Mouse (Mus musculus) embryonic stem cell, embryonic (primary cell): ENCODE data around the gene Jdp2.

Experiments used
- CTCF ChIA-PET, 4 experiments: fragments of 300-600 bp in 2 of 4; fragments of 350-600 bp in 2 of 4; sonication (Branson Sonifier 250); formaldehyde crosslinking; loops; one replicate each; lab custom pipeline; 2022; ENCODE audit warnings: inconsistent platforms in 2 of 4; lab: Charles Lee
- POLR2A ChIA-PET, 4 experiments: fragments of 300-600 bp in 2 of 4; fragments of 350-600 bp in 2 of 4; sonication (Branson Sonifier 250); formaldehyde crosslinking; loops; one replicate each; lab custom pipeline; 2022; ENCODE audit warnings: antibody characterized with exemption in 4 of 4, inconsistent platforms in 1 of 4; lab: Charles Lee

The Jdp2 gene

DNA sequence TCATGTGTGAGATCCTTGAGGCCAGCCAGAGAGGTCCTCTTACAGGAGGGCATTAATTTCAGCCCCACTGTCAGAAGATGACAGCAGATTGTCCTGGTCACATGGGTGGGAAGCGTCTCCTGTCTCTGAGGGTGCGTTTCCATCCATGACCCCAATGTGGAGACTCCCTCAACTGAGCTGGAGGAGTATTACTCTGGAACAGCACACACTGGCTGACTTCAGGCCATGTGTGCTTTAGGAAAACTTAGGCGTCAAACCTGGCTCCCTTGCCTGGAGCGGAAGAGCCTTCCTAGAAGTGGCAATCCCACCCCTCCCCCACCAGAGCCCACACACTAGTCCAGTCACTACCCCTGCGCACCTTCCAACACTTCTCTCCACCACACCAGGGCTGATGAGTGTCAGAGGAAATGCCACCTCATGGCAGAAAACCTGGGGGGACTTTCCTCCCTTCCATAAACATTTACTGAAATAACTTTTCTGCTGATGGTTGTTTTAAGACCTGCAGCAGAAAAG is 8.9 kb upstream of the Jdp2 start:
- ChIA-PET POLR2A (interaction anchor here in 1 of 4 experiments (1.1 kb wide), 1 partner anchor 21 kb away, joined by 3 read pairs; no protein-coding TSS in a partner anchor), CTCF (no interaction called here)

DNA sequence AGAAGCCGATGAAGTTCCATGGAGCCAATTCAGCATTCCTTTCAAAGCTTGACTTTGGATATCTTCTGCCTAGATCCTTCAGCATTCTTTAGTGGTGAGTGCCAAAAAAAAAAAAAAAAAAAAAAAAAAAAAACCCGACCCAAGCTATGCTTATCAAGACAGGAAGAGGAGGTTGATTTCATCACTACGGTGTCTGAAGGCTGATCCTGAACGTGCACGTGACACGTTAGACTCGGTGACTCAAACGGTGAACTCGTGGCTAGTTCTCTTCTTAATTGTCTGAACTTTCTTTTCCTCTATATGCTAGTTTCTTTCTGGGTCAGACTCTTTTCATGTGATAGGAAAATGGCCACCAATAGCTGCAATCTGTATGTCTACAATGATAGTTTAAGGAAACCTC is 5.9 kb upstream of the Jdp2 start:
- ChIA-PET CTCF (interaction anchor here in 1 of 4 experiments (0.6 kb wide), 1 partner anchor 518 kb away, joined by 16 read pairs; no protein-coding TSS in a partner anchor), POLR2A (interaction anchor here in 2 of 4 experiments (0.6 to 1.4 kb wide), 5 partner anchors 10 to 877 kb away, joined by 3 to 8 read pairs (median 4); no protein-coding TSS in a partner anchor)

DNA sequence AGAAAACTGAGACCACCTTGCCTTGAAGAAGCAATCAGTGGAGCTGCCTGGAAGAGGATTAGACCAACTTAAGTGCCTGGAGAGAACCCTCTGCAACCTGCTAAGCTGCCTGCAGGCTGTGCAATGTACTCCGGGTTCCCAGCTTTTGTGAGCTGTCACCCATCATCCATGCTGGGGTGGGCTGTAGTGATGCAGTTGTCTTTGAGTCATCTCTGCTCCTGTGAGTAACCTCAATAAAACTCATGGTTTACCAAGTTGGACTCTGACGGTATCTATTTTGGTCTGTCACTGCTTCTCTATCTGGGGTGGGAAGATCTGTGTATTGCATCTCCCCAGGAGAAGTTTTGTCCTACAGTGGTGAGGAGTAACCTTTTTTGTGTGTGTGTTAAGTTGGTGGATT is 4.4 kb upstream of the Jdp2 start:
- ChIA-PET POLR2A (interaction anchor here in 1 of 4 experiments (0.6 kb wide), 1 partner anchor 256 kb away, joined by 5 read pairs; no protein-coding TSS in a partner anchor), CTCF (no interaction called here)

DNA sequence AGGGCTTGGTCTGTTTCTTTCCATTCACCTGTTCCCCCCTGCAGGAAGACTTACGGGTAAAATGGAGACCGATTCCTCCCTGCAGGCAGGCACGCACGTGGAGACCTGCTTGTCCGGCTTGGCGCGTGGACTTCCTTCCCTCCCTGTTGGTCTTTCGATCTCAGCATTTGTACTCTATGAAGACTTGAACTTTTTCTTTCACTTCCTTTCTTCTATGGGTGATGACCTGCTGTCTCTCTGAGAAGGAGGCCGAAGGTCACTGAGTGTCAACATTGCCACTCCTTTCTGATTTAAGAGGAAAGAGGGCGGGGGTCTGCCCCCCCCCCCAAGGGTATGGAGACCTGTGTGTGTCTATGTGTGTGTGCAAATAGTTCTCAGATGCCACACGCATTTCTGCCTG is 774 bp upstream of the Jdp2 start:
- CTCF ChIA-PET, result interaction anchor here in 2 of 4 experiments (0.6 to 1.2 kb wide), 2 partner anchors 13 to 16 kb away, joined by 3 read pairs; no protein-coding TSS in a partner anchor
- POLR2A ChIA-PET, result interaction anchor here (0.5 to 4.6 kb wide), 30 partner anchors 11 to 224 kb away, joined by 3 to 35 read pairs (median 7); no protein-coding TSS in a partner anchor

DNA sequence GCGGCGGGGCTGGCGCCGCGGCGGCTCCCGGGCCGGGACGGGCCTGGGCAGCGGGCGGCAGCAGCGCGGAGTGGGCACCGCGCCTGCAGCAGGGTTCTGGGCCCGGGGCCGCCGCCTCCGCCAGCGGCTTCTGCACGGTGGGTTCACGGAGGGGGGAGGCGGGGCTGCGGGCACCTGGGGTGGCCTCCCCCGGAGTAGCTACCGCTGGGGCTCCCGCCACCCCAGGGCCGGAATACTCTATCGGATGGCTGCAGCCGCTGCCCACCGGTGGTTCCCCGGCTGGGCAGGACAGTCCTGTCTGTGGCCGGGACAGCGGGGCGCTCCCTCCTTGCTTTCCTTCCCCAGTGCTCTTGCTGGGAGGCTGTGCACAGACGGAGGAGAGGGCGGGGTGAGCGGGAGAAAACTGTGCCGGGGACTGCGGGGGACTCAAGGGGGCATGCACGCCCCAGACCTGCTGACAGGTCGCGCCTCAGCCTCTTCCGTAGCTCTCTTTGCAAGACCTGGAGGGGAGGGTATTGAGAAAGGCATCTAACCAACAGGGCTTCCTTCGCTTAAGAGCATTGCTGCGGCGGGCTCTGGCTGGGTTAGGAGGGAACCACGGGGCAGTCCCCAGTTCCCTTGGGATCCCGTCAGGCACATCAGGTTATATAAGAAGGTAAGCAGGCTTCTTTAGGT is 788 bp downstream of the Jdp2 start:
- ChIA-PET POLR2A (interaction anchor here in 3 of 4 experiments (0.6 to 4.6 kb wide), 39 partner anchors 8 to 350 kb away, joined by 3 to 35 read pairs (median 4); no protein-coding TSS in a partner anchor), CTCF (interaction anchor here in 1 of 4 experiments (1.0 kb wide), 1 partner anchor 16 kb away, joined by 3 read pairs; no protein-coding TSS in a partner anchor)

DNA sequence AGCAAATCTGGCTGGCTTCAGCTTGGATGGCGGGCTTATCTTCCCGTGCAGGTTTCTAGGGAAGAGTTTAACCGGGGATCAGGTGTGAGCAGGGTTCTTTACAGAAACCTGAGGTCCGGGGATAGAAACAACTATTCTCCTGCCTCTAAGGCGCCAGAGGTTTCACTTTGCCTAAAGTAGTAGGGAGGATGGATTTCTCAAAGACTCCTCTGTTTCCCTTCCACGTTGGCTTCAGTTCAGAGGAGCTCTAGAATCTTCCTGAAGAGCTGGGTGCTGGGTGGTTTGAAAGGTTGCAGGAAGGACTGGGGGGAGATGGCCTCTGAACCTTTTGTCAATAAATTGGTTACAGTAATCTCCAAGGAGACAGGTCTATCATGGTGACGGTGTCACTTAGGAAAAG is 1.8 kb downstream of the Jdp2 start:
- CTCF ChIA-PET, result no interaction called here
- POLR2A ChIA-PET, result interaction anchor here in 3 of 4 experiments (1.1 to 4.6 kb wide), 14 partner anchors 9 to 38 kb away, joined by 3 to 35 read pairs (median 8); no protein-coding TSS in a partner anchor

DNA sequence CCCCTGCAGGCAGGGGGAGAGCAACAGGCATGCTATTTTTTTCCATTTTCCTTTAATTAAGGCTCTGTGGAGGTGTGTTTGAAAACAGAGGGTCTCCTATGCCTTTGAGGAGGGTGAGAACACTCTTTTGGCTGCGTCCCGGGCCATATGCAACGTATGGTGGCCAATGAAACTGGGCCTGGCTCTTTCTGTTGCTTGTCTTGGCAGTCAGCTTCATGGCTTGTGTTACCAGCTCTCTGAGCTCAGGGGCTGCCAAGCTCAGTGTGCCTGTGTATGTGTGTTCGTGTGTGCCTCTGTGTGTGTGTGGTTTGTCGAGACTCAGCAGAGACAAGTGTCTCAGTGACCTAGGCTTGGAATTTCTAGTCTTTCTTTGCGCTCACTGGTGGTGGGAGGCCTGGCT is 2.7 kb downstream of the Jdp2 start:
- ChIA-PET POLR2A (interaction anchor here in 3 of 4 experiments (0.5 to 4.6 kb wide), 7 partner anchors 8 to 1266 kb away, joined by 3 to 31 read pairs (median 6); no protein-coding TSS in a partner anchor), CTCF (no interaction called here)

DNA sequence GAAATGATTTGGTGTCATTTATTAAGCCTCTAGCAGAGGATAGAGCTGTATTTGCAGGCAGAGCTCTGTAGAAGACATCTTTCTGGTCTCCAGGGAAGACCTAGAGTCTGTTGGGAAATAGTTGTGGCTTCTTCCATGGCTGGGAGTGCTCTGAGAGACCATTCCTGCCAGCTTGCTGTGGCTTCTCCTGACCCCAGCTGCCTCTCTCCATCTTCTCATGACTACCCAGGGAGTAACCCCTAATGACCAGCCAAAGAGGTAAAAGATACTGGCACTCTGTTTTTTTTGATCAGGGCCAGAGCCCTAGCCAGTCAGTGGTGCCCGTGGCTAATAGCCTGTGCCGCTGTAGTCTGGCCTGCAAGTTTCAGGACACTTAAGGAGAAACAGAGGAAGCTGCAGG is 3.3 kb downstream of the Jdp2 start:
- POLR2A ChIA-PET, result interaction anchor here in 3 of 4 experiments (0.5 to 3.4 kb wide), 8 partner anchors 9 to 1265 kb away, joined by 3 to 18 read pairs (median 3); no protein-coding TSS in a partner anchor

DNA sequence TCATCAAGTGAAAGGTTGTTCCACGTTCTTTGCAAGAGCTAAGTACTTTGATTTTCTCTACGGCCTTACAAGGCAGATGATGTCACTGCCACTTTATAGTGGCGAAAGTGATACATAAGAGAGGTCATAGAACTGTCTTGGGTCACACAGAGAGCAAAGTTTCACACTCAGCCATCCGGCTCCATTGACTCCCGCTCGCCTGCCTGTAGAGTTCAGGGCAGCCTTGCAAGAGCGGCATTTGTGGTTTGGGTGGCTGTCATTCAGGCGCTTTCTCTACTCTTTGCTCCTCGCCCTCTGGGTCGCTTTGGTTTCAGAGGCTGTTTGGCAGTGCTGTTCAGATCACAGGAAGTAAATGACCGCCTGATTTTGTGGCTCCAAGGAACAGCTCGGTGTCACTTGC is 4.0 kb downstream of the Jdp2 start:
- POLR2A ChIA-PET, result interaction anchor here in 3 of 4 experiments (0.8 to 3.4 kb wide), 11 partner anchors 8 to 211 kb away, joined by 3 to 18 read pairs (median 3); no protein-coding TSS in a partner anchor
- CTCF ChIA-PET, result no interaction called here

More for the DNA sequence above, 3.3 kb downstream of the Jdp2 start:
- CTCF ChIA-PET, result no interaction called here

DNA sequence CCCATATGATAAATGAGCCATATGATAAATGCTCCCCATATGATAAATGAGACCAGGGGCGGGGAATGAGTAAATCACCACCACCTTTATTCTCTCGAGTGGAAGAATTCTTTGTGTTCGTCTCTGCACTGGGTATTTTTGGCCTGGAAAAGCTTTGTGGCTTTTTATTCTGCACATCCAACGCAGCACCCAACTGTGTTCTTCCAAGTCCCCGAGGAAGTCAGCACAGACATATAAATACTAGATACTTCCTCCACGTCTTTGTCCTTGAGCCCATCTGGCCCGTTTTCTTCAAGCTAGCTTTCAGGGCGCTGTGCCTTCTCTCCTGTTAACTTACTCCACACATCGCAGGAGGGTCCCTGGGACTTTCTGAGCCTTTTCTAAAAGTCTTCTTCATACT is 4.9 kb downstream of the Jdp2 start:
- CTCF ChIA-PET, result no interaction called here
- POLR2A ChIA-PET, result interaction anchor here in 3 of 4 experiments (0.7 to 3.4 kb wide), 8 partner anchors 11 to 134 kb away, joined by 3 to 18 read pairs (median 3); no protein-coding TSS in a partner anchor

DNA sequence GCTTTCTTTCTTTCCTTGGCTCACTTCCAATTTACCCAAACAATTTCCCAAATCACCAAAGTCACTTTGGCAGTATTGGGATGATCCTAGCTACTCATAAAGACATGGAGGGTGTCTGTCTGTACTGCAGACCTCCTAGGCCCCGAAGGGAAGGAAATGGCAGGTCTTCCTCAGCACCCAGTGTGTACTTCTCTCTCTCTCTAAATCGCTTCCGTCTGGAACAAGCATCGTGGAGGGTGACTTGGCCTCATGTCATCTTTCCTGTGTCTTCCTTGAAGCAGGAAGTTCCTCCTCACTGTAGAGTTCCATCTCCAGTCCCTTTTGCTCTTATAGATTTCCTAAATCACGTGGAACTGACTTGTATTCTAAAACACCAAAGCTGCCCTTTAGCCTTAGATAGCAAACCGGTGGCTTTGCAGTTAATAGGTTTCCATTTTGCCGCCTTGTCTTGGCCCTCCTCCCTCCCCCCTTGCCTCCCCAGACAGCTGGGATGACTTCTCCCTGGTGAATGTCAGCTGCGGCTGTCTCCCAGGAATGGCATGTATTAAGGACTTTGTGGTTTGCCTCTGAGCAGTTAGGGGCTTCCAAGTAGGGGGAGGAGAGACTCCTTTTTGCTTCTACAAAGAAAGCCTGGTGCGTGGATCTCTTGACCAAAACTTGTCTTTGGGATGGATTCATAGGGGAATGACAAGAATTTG is 5.6 kb downstream of the Jdp2 start:
- ChIA-PET CTCF (interaction anchor here in 1 of 4 experiments (0.6 kb wide), 1 partner anchor 786 kb away, joined by 5 read pairs; no protein-coding TSS in a partner anchor), POLR2A (interaction anchor here (0.6 to 3.4 kb wide), 11 partner anchors 9 to 448 kb away, joined by 3 to 18 read pairs (median 3); no protein-coding TSS in a partner anchor)

DNA sequence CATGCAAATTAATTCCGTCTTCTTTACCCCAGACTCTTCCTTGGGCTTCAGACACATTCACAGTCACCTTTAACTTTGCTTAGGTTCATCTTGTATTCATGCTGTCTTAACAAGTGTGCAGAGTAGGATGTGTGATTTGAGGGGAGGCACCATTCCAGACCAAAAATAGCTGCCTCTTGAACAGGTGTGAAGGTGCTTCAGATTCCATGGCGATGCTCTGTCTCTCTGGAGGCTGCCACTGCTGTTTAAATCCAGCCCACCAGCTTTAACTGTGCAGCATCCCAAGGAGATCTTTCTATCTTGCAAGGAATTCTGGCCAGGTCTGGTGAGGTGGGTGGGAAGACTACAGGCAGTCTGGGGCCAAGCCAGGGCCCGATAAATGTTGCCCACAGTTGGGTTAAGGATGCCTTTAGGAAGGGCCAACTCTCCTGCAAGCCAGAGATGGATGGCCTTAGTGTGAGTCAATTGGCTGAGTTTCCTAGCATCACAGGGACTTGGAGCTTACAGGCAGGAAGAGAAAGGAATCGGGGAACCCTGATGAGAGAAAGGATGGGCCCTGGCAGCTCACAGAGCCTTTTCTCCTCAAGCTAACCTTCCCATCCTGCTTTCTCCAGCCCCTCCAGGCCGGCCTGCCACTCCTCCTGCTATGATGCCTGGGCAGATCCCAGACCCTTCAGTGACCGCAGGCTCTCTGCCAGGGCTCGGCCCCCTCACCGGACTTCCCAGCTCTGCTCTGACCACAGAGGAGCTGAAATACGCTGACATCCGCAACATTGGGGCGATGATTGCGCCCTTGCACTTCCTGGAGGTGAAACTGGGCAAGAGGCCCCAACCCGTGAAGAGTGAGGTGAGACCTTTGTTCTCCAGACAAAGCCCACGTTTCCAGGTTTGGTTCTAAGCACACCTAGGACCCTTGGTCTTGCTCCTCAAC is 9.0 kb downstream of the Jdp2 start:
- ChIA-PET CTCF (no interaction called here), POLR2A (interaction anchor here in 3 of 4 experiments (0.5 to 4.4 kb wide), 7 partner anchors 8 to 31 kb away, joined by 3 to 35 read pairs (median 4); partner anchors contain the start of gene Jdp2 (in 2 of the 3))

DNA sequence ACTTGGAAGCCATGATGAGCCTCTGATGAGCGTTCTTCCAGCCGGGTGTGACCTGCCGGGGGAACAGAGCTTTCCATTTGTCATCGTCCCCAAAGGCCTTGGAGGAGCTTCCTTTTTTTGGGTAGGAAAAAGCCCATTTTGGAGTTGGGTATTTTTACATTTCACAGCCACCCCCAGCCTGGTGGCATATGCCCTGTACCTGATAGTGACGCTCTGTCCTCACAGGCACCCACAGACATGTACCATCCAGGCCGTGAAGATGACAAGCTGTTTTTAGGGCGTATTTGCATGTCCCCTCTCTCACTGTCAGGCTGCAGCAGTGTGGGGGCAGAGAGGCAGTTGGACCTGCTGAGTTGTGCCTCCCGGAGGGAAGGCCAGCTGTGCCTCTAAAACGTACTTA is 11.3 kb downstream of the Jdp2 start:
- ChIA-PET CTCF (interaction anchor here in 2 of 4 experiments (0.5 to 0.9 kb wide), 2 partner anchors 52 to 371 kb away, joined by 3 to 4 read pairs; no protein-coding TSS in a partner anchor), POLR2A (interaction anchor here in 3 of 4 experiments (0.6 to 4.4 kb wide), 18 partner anchors 9 to 272 kb away, joined by 3 to 35 read pairs (median 4); partner anchors contain the start of gene Jdp2 (in 2 of the 3))

DNA sequence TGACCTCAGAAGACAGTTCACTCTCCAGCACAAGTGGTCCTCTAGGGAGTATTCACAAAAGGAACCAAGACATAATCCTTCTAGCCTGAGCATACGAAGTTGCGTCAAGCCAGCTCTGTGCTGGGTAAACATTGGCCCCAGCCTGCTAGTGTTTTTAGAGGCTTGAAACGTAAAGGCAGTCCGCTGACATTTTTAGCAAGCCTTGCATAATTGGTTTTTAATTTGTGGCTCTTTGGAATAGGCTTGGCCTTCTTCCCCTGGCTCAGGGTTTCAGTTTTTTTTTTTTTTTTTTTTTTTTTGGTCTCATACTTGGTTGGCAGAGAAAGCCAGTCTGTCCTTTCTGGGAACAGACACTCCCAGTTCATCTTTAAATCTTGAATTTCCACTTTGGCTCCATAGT is 15.3 kb downstream of the Jdp2 start:
- CTCF ChIA-PET, result interaction anchor here in 2 of 4 experiments (0.6 to 1.5 kb wide), 4 partner anchors 24 to 1253 kb away, joined by 3 to 9 read pairs (median 4); no protein-coding TSS in a partner anchor
- POLR2A ChIA-PET, result interaction anchor here in 3 of 4 experiments (0.6 to 4.7 kb wide), 18 partner anchors 9 to 822 kb away, joined by 3 to 19 read pairs (median 5); partner anchors contain the start of gene Jdp2 (in 2 of the 3)

DNA sequence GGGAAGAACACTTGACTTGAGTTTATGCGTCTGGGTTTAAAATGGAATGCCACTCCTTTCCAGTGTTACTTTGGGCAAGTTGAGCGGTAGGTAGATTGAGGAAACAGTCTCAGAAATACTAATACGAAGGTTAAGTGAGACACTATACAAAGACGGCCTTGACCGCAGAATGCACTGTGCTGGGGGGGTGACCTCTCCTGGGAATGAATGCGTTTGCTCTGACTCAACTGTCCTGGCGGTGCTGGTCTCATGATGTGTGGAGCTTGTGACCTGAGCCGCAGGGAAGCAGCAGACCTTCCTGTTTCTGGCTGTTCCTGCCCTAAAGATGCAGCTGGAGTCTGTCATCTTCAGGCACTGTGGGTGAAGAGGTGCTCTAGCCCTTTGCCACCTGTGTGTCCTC is 16.7 kb downstream of the Jdp2 start:
- POLR2A ChIA-PET, result interaction anchor here in 3 of 4 experiments (0.6 to 4.7 kb wide), 27 partner anchors 8 to 345 kb away, joined by 3 to 19 read pairs (median 4); partner anchors contain the start of genes Jdp2 (in 3 of the 3), Fos (in 1 of the 3) and Mlh3 (in 1 of the 3)
- CTCF ChIA-PET, result interaction anchor here in 1 of 4 experiments (0.6 to 0.9 kb wide), 2 partner anchors 16 to 35 kb away, joined by 3 read pairs; partner anchors contain the start of gene Jdp2

DNA sequence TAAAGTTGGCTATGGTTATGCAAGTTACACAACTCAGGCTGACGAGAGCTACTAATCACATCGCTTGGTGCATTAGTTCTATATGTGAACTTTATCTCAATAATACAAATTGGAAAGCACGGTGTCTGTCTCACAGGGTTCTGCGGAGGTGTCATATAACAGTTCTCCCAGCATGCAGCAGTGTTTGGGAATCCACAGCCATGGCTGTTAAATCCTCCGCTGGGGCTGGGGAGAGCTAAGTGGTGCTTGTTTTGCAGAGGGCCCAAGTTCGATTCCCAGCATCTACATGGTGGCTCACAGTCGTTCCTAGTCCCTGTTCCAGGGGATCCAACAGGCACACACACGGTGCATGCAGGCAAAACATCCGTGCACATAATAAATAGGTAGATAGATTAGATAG is 19.1 kb downstream of the Jdp2 start:
- ChIA-PET POLR2A (interaction anchor here (0.6 to 4.6 kb wide), 20 partner anchors 8 to 364 kb away, joined by 3 to 30 read pairs (median 5); partner anchors contain the start of gene Jdp2 (in 2 of the 4)), CTCF (no interaction called here)
